Mouse (Mus musculus): ENCODE data around the gene Agap2. TPM values are rescaled to one million over a fixed set of nuclear protein-coding genes. Genes with fewer than 3 reads are reported as not detected.
"Not testable (repeated sequence)": the region's sequence is repeated elsewhere in the genome, so short reads cannot be mapped to it uniquely, and the experiment has no call there.

Gene Agap2
- polyA plus RNA-seq, 1 experiment from 2014 or later: 1.7 TPM

GRCm38 (mm10) chr10:127070190-127071121 is 4.6 kb upstream of the Agap2 start, which contains the start of gene Tspan31:
TSS of gene Tspan31 (minus strand) at chr10:127070264.
- peak; percentile 90 for ATAC-seq (ENCODE audit: low FRiP score)
- WGBS: 2% methylated on average over 36 of the region's 36 CpGs
- H3K27ac ChIP-seq: peak within 1 kb of the TSS; percentile 94

GRCm38 (mm10) chr10:127071203-127071602 is 3.9 kb upstream of the Agap2 start:
- ATAC-seq (ENCODE audit: low FRiP score): no peak
- H3K4me3 ChIP-seq: peak overlapping the region; percentile 58
- WGBS: 78% methylated on average over 9 of the region's 9 CpGs
- H3K9ac ChIP-seq: peak overlapping the region; percentile 77; the same call in 1 of the 2 replicates
- no peak overlapping the region for H3K27ac ChIP-seq
- no peaks in the 10 kb centered on the region for H3K9me3 ChIP-seq (replicated peaks)
- peaks cover 29% of the 10 kb centered on the region for H3K4me1 ChIP-seq
- peaks cover 14% of the 10 kb centered on the region for H3K27me3 ChIP-seq
- peak overlapping the region; percentile 96 for H3K4me2 ChIP-seq (replicated peaks)
- H3K36me3 ChIP-seq: peaks cover 22% of the 10 kb centered on the region

More at GRCm38 (mm10) chr10:127070190-127071121, 4.6 kb upstream of the Agap2 start, which contains the start of gene Tspan31:
- Histone ChIP-seq H3K4me1 (peaks cover 34% of the 10 kb centered on the region), H3K9me3 (replicated peaks) (no peaks in the 10 kb centered on the region), H3K4me2 (replicated peaks) (peak within 1 kb of the TSS; percentile 96), H3K9ac (peak within 1 kb of the TSS; percentile 77), H3K4me3 (peak within 1 kb of the TSS; percentile 58), H3K36me3 (peaks cover 30% of the 10 kb centered on the region), H3K27me3 (peaks cover 7% of the 10 kb centered on the region; the same call in 1 of the 2 replicates)

- peaks cover 27% of the 10 kb centered on the region for H3K4me1 ChIP-seq
- H3K27ac ChIP-seq; H3K4me3 ChIP-seq; H3K9me3 ChIP-seq (replicated peaks); H3K4me2 ChIP-seq (replicated peaks); H3K9ac ChIP-seq; ATAC-seq (ENCODE audit: low FRiP score): not testable (repeated sequence)
- peaks cover 23% of the 10 kb centered on the region for H3K27me3 ChIP-seq
- WGBS: 85% methylated on average over 4 of the region's 4 CpGs
- H3K36me3 ChIP-seq: peaks cover 12% of the 10 kb centered on the region
Measured at GRCm38 (mm10) chr10:127072270-127072669, 2.8 kb upstream of the Agap2 start.

- not testable (repeated sequence) for H3K4me2 ChIP-seq (replicated peaks); H3K36me3 ChIP-seq; H3K9ac ChIP-seq; H3K27ac ChIP-seq; H3K4me3 ChIP-seq; ATAC-seq (ENCODE audit: low FRiP score); H3K9me3 ChIP-seq (replicated peaks)
- 81% methylated on average over 2 of the region's 2 CpGs for WGBS
- Histone ChIP-seq H3K4me1 (peaks cover 31% of the 10 kb centered on the region), H3K27me3 (peaks cover 29% of the 10 kb centered on the region)
Measured at GRCm38 (mm10) chr10:127072969-127073368, 2.1 kb upstream of the Agap2 start.

GRCm38 (mm10) chr10:127073981-127074380 is 1.1 kb upstream of the Agap2 start:
- H3K4me3 ChIP-seq: no peak overlapping the region
- WGBS: 100% methylated on average over 1 of the region's 1 CpGs
- no peak overlapping the region for H3K9ac ChIP-seq

GRCm38 (mm10) chr10:127075651-127076050 is 567 bp downstream of the Agap2 start:
- H3K9ac ChIP-seq: no peak overlapping the region
- WGBS: 61% methylated on average over 8 of the region's 8 CpGs
- no peak overlapping the region for H3K27ac ChIP-seq
- no peaks in the 10 kb centered on the region for H3K9me3 ChIP-seq (replicated peaks)
- no peak overlapping the region for H3K4me2 ChIP-seq (replicated peaks)
- ATAC-seq (ENCODE audit: low FRiP score): no peak
- H3K4me1 ChIP-seq: peaks cover 37% of the 10 kb centered on the region
- peaks cover 54% of the 10 kb centered on the region for H3K27me3 ChIP-seq
- H3K36me3 ChIP-seq: no peaks in the 10 kb centered on the region
- no peak overlapping the region for H3K4me3 ChIP-seq

More at GRCm38 (mm10) chr10:127073981-127074380, 1.1 kb upstream of the Agap2 start:
- peaks cover 38% of the 10 kb centered on the region for H3K27me3 ChIP-seq
- no peak overlapping the region for H3K4me2 ChIP-seq (replicated peaks)
- no peaks in the 10 kb centered on the region for H3K9me3 ChIP-seq (replicated peaks)
- H3K27ac ChIP-seq: no peak overlapping the region
- no peak for ATAC-seq (ENCODE audit: low FRiP score)
- H3K4me1 ChIP-seq: peaks cover 27% of the 10 kb centered on the region
- no peaks in the 10 kb centered on the region for H3K36me3 ChIP-seq

- Histone ChIP-seq H3K4me1 (peaks cover 37% of the 10 kb centered on the region), H3K9ac (no peak overlapping the region), H3K36me3 (no peaks in the 10 kb centered on the region), H3K4me2 (replicated peaks) (no peak overlapping the region), H3K27ac (no peak overlapping the region), H3K9me3 (replicated peaks) (no peaks in the 10 kb centered on the region), H3K4me3 (no peak overlapping the region), H3K27me3 (peaks cover 59% of the 10 kb centered on the region)
- 46% methylated on average over 4 of the region's 4 CpGs for whole genome bisulfite sequencing
- ATAC-seq (ENCODE audit: low FRiP score): no peak
Measured at GRCm38 (mm10) chr10:127076082-127076481, 998 bp downstream of the Agap2 start.

GRCm38 (mm10) chr10:127077515-127077914 is 2.4 kb downstream of the Agap2 start:
- H3K27ac ChIP-seq: peak overlapping the region; percentile 56
- ATAC-seq (ENCODE audit: low FRiP score): no peak
- peaks cover 73% of the 10 kb centered on the region for H3K27me3 ChIP-seq
- no peaks in the 10 kb centered on the region for H3K9me3 ChIP-seq (replicated peaks)
- H3K4me3 ChIP-seq: peak overlapping the region; percentile 70; the same call in 1 of the 2 replicates
- H3K4me1 ChIP-seq: peaks cover 48% of the 10 kb centered on the region
- H3K36me3 ChIP-seq: no peaks in the 10 kb centered on the region
- H3K4me2 ChIP-seq (replicated peaks): peak overlapping the region; percentile 97
- H3K9ac ChIP-seq: peak overlapping the region; percentile 27; the same call in 1 of the 2 replicates
- WGBS: 5% methylated on average over 10 of the region's 10 CpGs

GRCm38 (mm10) chr10:127078001-127078676 is 3.1 kb downstream of the Agap2 start:
- no peaks in the 10 kb centered on the region for H3K36me3 ChIP-seq
- H3K4me1 ChIP-seq: peaks cover 49% of the 10 kb centered on the region
- peak; percentile 55 for ATAC-seq (ENCODE audit: low FRiP score)
- H3K4me2 ChIP-seq (replicated peaks): peak overlapping the region; percentile 97
- peak overlapping the region; percentile 70; the same call in 1 of the 2 replicates for H3K4me3 ChIP-seq
- peak overlapping the region; percentile 93 for H3K9ac ChIP-seq
- 3% methylated on average over 12 of the region's 12 CpGs for WGBS
- peaks cover 79% of the 10 kb centered on the region for H3K27me3 ChIP-seq
- H3K27ac ChIP-seq: peak overlapping the region; percentile 56
- no peaks in the 10 kb centered on the region for H3K9me3 ChIP-seq (replicated peaks)

- peak overlapping the region; percentile 76 for H3K27ac ChIP-seq
- no peaks in the 10 kb centered on the region for H3K36me3 ChIP-seq
- peak overlapping the region; percentile 93 for H3K9ac ChIP-seq
- H3K4me2 ChIP-seq (replicated peaks): peak overlapping the region; percentile 97
- H3K9me3 ChIP-seq (replicated peaks): no peaks in the 10 kb centered on the region
- ATAC-seq (ENCODE audit: low FRiP score): peak; percentile 76
- peaks cover 49% of the 10 kb centered on the region for H3K4me1 ChIP-seq
- WGBS: 2% methylated on average over 35 of the region's 49 CpGs
- H3K4me3 ChIP-seq: peak overlapping the region; percentile 70
- H3K27me3 ChIP-seq: peaks cover 86% of the 10 kb centered on the region
Measured at GRCm38 (mm10) chr10:127078677-127079575, 3.8 kb downstream of the Agap2 start.

- Histone ChIP-seq H3K9me3 (replicated peaks) (no peaks in the 10 kb centered on the region), H3K4me2 (replicated peaks) (peak overlapping the region; percentile 97), H3K4me3 (peak overlapping the region; percentile 70), H3K27me3 (peaks cover 94% of the 10 kb centered on the region), H3K27ac (peak overlapping the region; percentile 76), H3K9ac (peak overlapping the region; percentile 93), H3K36me3 (no peaks in the 10 kb centered on the region), H3K4me1 (peaks cover 49% of the 10 kb centered on the region)
- ATAC-seq (ENCODE audit: low FRiP score): peak; percentile 2; the same call in 1 of the 2 replicates
- 2% methylated on average over 63 of the region's 70 CpGs for WGBS
Measured at GRCm38 (mm10) chr10:127079665-127080391, 4.7 kb downstream of the Agap2 start.
